Mouse (Mus musculus): Measurements from ENCODE around the gene Poll. TPM values are rescaled to one million over a fixed set of nuclear protein-coding genes. Genes with fewer than 3 reads are reported as not detected.

Poll gene
- polyA plus RNA-seq, 1 experiment from 2014 or later, result 15.0 TPM

DNA sequence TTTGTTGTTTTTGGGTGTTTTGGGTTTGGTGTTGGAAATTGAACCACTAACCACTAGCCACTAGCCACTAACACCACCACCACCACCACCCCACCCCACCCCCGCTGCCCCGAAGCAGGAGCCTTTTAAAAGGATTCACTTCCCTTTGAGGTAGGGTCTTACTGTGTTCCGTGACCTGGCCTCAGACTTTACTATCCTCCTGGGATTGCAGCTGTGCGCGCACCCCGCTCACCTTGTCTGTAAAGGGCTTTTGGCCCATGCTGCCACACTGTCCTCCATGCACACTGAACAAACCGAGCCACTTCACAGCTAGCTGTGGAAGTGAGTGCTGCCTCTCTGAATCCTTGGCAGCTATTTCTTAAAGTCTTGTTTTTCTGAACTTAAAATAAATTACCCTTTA is 54.9 kb downstream of the Poll start:
- Histone ChIP-seq H3K9ac (no peak overlapping the region), H3K36me3 (peaks cover 9% of the 10 kb centered on the region), H3K27me3 (replicated peaks) (no peaks in the 10 kb centered on the region), H3K4me2 (no peak overlapping the region), H3K27ac (ENCODE audit: poor library complexity, severe bottlenecking) (no peak overlapping the region), H3K4me3 (no peak overlapping the region), H3K4me1 (replicated peaks) (peaks cover 15% of the 10 kb centered on the region), H3K9me3 (replicated peaks) (no peaks in the 10 kb centered on the region)
- WGBS, result 83% methylated on average over 7 of the region's 7 CpGs
- no peak for ATAC-seq (ENCODE audit: insufficient number of reproducible peaks, low FRiP score)

Other genes starting within 250 kb of the Poll start
- gene Btrc, start 196.8 kb downstream of the Poll start, polyA plus RNA-seq (2016; fragmentation: Nextera tagmentation; extraction: Ambion mirVana), result 40.0 and 44.3 TPM in 2 replicates
- 33.6 and 36.0 TPM in 2 replicates for gene Gm17018, start 84 bp upstream of the Poll start, polyA plus RNA-seq (2016; fragmentation: Nextera tagmentation; extraction: Ambion mirVana)
- 4.3 and 4.8 TPM in 2 replicates for gene Fbxw4, start 99.8 kb upstream of the Poll start, polyA plus RNA-seq (2016; fragmentation: Nextera tagmentation; extraction: Ambion mirVana)
- gene Fgf8, start 182.4 kb upstream of the Poll start, polyA plus RNA-seq (2016; fragmentation: Nextera tagmentation; extraction: Ambion mirVana), result not detected in 2 replicates
- 9.5 and 11.2 TPM in 2 replicates for gene Npm3, start 189.1 kb upstream of the Poll start, polyA plus RNA-seq (2016; fragmentation: Nextera tagmentation; extraction: Ambion mirVana)
- 51.7 and 52.8 TPM in 2 replicates for gene Mgea5, start 223.3 kb upstream of the Poll start, polyA plus RNA-seq (2016; fragmentation: Nextera tagmentation; extraction: Ambion mirVana)

All from heart, embryonic 12.5 days (tissue).